Mouse (Mus musculus): ENCODE measurements around the gene Tunar. TPM values are rescaled to one million over a fixed set of nuclear protein-coding genes. Genes with fewer than 3 reads are reported as not detected.

The Tunar gene
- polyA plus RNA-seq (2012; fragmentation: generic; extraction: Trizol), result not detected

DNA sequence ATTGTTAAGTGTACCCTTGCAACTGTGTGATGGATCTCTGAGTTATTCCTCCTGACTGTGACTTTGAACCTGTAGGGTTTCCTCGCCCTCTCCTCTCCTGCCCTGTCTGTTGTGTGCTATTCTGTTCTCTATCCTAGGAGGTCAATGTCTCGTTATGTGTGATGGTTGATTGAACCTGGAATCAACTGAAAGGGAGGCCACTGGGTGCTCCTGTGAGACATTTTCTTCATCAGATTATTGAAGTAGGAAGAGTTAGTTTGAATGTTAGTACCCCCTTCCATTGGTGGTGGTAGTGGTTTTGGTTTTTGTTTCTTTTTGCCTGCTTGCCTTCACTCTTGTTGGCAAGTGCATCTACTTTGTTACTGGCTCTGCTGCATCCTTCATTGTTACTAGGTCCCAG lies at the start of gene Tunar:
Tunar (plus strand) TSS at position 301 of the 400 bp plus-strand sequence.
- no peak for TF ChIP-seq MYOD1 (IDR thresholded peaks at IDR 0.05; ENCODE audit: control insufficient read depth in 1 of 3, insufficient read length in 2 of 3, low read depth in 2 of 3)
- no peak for TF ChIP-seq REST (IDR thresholded peaks at IDR 0.05; ENCODE audit: insufficient read depth, insufficient read length)
- no peak for TF ChIP-seq USF1 (IDR thresholded peaks at IDR 0.05; ENCODE audit: low read depth)
- TF ChIP-seq MYOG (IDR thresholded peaks at IDR 0.05; ENCODE audit: control insufficient read depth in 1 of 3, insufficient read depth in 1 of 3, insufficient read length in 2 of 3, low read depth in 2 of 3), result no peak
- TF ChIP-seq E2F4 (IDR thresholded peaks at IDR 0.05; ENCODE audit: insufficient read depth), result no peak
- Histone ChIP-seq H3K79me2 (ENCODE audit: control insufficient read depth, insufficient read depth) (no peaks in the 10 kb centered on the region), H3K27me3 (ENCODE audit: control insufficient read depth, insufficient read depth, insufficient read length) (peaks cover 18% of the 10 kb centered on the region), H3K36me3 (ENCODE audit: control insufficient read depth, insufficient read depth) (no peaks in the 10 kb centered on the region), H3K4me2 (ENCODE audit: low read depth) (no peak within 1 kb of the TSS), H3ac (ENCODE audit: control insufficient read depth, insufficient read length) (no peak within 1 kb of the TSS), H3K4me3 (no peak within 1 kb of the TSS)

DNA sequence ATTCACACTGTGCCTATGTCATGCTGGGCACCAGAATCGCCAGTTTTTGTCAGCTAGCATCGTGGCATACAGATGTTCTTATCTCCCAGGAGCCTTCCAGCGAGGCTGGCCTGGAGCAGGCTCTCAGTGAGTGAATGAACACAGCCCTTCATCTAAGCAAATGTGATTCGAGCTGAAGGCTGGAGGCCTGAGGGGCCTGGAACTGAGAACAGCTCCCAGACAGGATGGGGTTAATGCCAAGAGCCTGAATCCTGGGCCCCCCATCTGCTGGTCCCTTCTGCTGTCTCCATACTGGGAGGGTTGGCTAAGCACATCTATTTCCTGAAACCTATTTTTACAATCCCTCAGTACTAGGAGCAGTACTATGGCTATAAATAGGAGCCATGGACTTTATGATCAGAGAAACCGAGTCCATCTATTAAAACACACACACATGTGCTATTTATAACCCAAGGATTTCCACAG lies 21.1 kb upstream of the Tunar start:
- H3K4me2 ChIP-seq (ENCODE audit: low read depth), result no peak overlapping the region
- TF ChIP-seq POLR2A (IDR thresholded peaks at IDR 0.05; ENCODE audit: insufficient read length, low read depth) (no peak), TCF12 (IDR thresholded peaks at IDR 0.05; ENCODE audit: insufficient read depth, poor library complexity, severe bottlenecking) (no peak), MAX (IDR thresholded peaks at IDR 0.05; ENCODE audit: low read depth) (no peak), POLR2AphosphoS2 (IDR thresholded peaks at IDR 0.05; ENCODE audit: insufficient read length, low read depth) (no peak), CEBPB (IDR thresholded peaks at IDR 0.05; ENCODE audit: insufficient read depth, poor library complexity, severe bottlenecking) (no peak), MYOG (IDR thresholded peaks at IDR 0.05; ENCODE audit: control insufficient read depth in 1 of 3, insufficient read depth in 1 of 3, insufficient read length in 2 of 3, low read depth in 2 of 3) (no peak), MYOD1 (IDR thresholded peaks at IDR 0.05; ENCODE audit: control insufficient read depth in 1 of 3, insufficient read length in 2 of 3, low read depth in 2 of 3) (no peak), REST (IDR thresholded peaks at IDR 0.05; ENCODE audit: insufficient read depth, insufficient read length) (no peak), TCF3 (IDR thresholded peaks at IDR 0.05; ENCODE audit: insufficient read length, low read depth) (no peak), SRF (IDR thresholded peaks at IDR 0.05; ENCODE audit: control insufficient read depth, insufficient read length, low read depth) (no peak), E2F4 (IDR thresholded peaks at IDR 0.05; ENCODE audit: insufficient read depth) (no peak), USF1 (IDR thresholded peaks at IDR 0.05; ENCODE audit: low read depth) (no peak)

DNA sequence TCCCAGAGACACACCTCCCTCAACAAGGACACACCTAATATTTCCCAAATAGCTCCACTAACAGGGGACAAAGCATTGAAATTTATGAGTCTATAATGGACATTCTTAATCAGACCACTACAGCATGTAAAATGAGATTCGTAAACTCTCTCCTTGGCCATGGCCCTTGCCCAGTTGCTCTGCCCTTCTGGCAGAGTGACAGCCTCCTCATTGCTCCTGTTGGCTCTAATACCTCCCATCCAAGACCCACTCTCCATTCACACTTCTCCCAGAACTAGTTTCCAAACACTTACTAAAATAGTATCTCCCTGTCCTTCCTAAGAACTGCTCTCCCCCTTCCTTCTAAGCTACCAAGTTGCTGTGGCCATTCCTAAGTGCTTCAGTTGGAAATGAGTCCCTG lies 19.3 kb upstream of the Tunar start:
- no peak overlapping the region for H3K4me2 ChIP-seq (ENCODE audit: low read depth)
- no peaks in the 10 kb centered on the region for H3K79me2 ChIP-seq (ENCODE audit: control insufficient read depth, insufficient read depth)
- no peak overlapping the region for H3ac ChIP-seq (ENCODE audit: control insufficient read depth, insufficient read length)
- H3K4me3 ChIP-seq, result no peak overlapping the region
- H3K27me3 ChIP-seq (ENCODE audit: control insufficient read depth, insufficient read depth, insufficient read length), result no peaks in the 10 kb centered on the region
- H3K36me3 ChIP-seq (ENCODE audit: control insufficient read depth, insufficient read depth), result no peaks in the 10 kb centered on the region
- TF ChIP-seq MYOG (IDR thresholded peaks at IDR 0.05; ENCODE audit: control insufficient read depth in 1 of 3, insufficient read depth in 1 of 3, insufficient read length in 2 of 3, low read depth in 2 of 3) (no peak), TCF3 (IDR thresholded peaks at IDR 0.05; ENCODE audit: insufficient read length, low read depth) (no peak), E2F4 (IDR thresholded peaks at IDR 0.05; ENCODE audit: insufficient read depth) (no peak), CEBPB (IDR thresholded peaks at IDR 0.05; ENCODE audit: insufficient read depth, poor library complexity, severe bottlenecking) (no peak), USF1 (IDR thresholded peaks at IDR 0.05; ENCODE audit: low read depth) (no peak), MYOD1 (IDR thresholded peaks at IDR 0.05; ENCODE audit: control insufficient read depth in 1 of 3, insufficient read length in 2 of 3, low read depth in 2 of 3) (no peak), POLR2A (IDR thresholded peaks at IDR 0.05; ENCODE audit: insufficient read length, low read depth) (no peak), TCF12 (IDR thresholded peaks at IDR 0.05; ENCODE audit: insufficient read depth, poor library complexity, severe bottlenecking) (no peak), SRF (IDR thresholded peaks at IDR 0.05; ENCODE audit: control insufficient read depth, insufficient read length, low read depth) (no peak), MAX (IDR thresholded peaks at IDR 0.05; ENCODE audit: low read depth) (no peak), REST (IDR thresholded peaks at IDR 0.05; ENCODE audit: insufficient read depth, insufficient read length) (no peak)

More for the DNA sequence above, 21.1 kb upstream of the Tunar start:
- Histone ChIP-seq H3K27me3 (ENCODE audit: control insufficient read depth, insufficient read depth, insufficient read length) (no peaks in the 10 kb centered on the region), H3ac (ENCODE audit: control insufficient read depth, insufficient read length) (no peak overlapping the region), H3K79me2 (ENCODE audit: control insufficient read depth, insufficient read depth) (no peaks in the 10 kb centered on the region), H3K4me3 (no peak overlapping the region), H3K36me3 (ENCODE audit: control insufficient read depth, insufficient read depth) (no peaks in the 10 kb centered on the region)

GRCm38 (mm10) chr12:105322160-105322559 lies 11.5 kb upstream of the Tunar start:
- Histone ChIP-seq H3K27me3 (ENCODE audit: control insufficient read depth, insufficient read depth, insufficient read length) (no peaks in the 10 kb centered on the region), H3K36me3 (ENCODE audit: control insufficient read depth, insufficient read depth) (no peaks in the 10 kb centered on the region), H3K4me2 (ENCODE audit: low read depth) (no peak overlapping the region), H3ac (ENCODE audit: control insufficient read depth, insufficient read length) (no peak overlapping the region), H3K79me2 (ENCODE audit: control insufficient read depth, insufficient read depth) (no peaks in the 10 kb centered on the region), H3K4me3 (no peak overlapping the region)
- TF ChIP-seq REST (IDR thresholded peaks at IDR 0.05; ENCODE audit: insufficient read depth, insufficient read length) (peak; percentile 91), USF1 (IDR thresholded peaks at IDR 0.05; ENCODE audit: low read depth) (no peak), POLR2AphosphoS2 (IDR thresholded peaks at IDR 0.05; ENCODE audit: insufficient read length, low read depth) (no peak)

- TF ChIP-seq TCF3 (IDR thresholded peaks at IDR 0.05; ENCODE audit: insufficient read length, low read depth), result no peak
- TF ChIP-seq REST (IDR thresholded peaks at IDR 0.05; ENCODE audit: insufficient read depth, insufficient read length), result no peak
- no peak for TF ChIP-seq SRF (IDR thresholded peaks at IDR 0.05; ENCODE audit: control insufficient read depth, insufficient read length, low read depth)
- no peak for TF ChIP-seq CEBPB (IDR thresholded peaks at IDR 0.05; ENCODE audit: insufficient read depth, poor library complexity, severe bottlenecking)
- TF ChIP-seq MYOG (IDR thresholded peaks at IDR 0.05; ENCODE audit: control insufficient read depth in 1 of 3, insufficient read depth in 1 of 3, insufficient read length in 2 of 3, low read depth in 2 of 3), result no peak
- no peak for TF ChIP-seq POLR2A (IDR thresholded peaks at IDR 0.05; ENCODE audit: insufficient read length, low read depth)
- no peak for TF ChIP-seq POLR2AphosphoS2 (IDR thresholded peaks at IDR 0.05; ENCODE audit: insufficient read length, low read depth)
- no peak for TF ChIP-seq E2F4 (IDR thresholded peaks at IDR 0.05; ENCODE audit: insufficient read depth)
- TF ChIP-seq USF1 (IDR thresholded peaks at IDR 0.05; ENCODE audit: low read depth), result no peak
- no peak for TF ChIP-seq MYOD1 (IDR thresholded peaks at IDR 0.05; ENCODE audit: control insufficient read depth in 1 of 3, insufficient read length in 2 of 3, low read depth in 2 of 3)
- TF ChIP-seq TCF12 (IDR thresholded peaks at IDR 0.05; ENCODE audit: insufficient read depth, poor library complexity, severe bottlenecking), result no peak
- TF ChIP-seq MAX (IDR thresholded peaks at IDR 0.05; ENCODE audit: low read depth), result no peak
- H3K36me3 ChIP-seq (ENCODE audit: control insufficient read depth, insufficient read depth), result no peaks in the 10 kb centered on the region
Measured at GRCm38 (mm10) chr12:105327051-105327450, 6.6 kb upstream of the Tunar start.

More at GRCm38 (mm10) chr12:105327051-105327450, 6.6 kb upstream of the Tunar start:
- no peak overlapping the region for H3K4me2 ChIP-seq (ENCODE audit: low read depth)
- H3K4me3 ChIP-seq, result no peak overlapping the region
- H3K27me3 ChIP-seq (ENCODE audit: control insufficient read depth, insufficient read depth, insufficient read length), result no peaks in the 10 kb centered on the region
- no peaks in the 10 kb centered on the region for H3K79me2 ChIP-seq (ENCODE audit: control insufficient read depth, insufficient read depth)
- no peak overlapping the region for H3ac ChIP-seq (ENCODE audit: control insufficient read depth, insufficient read length)
